Mouse (Mus musculus) adrenal gland, adult 2 months (tissue): ENCODE results near the gene 1700012P22Rik. TPM values are rescaled to one million over a fixed set of nuclear protein-coding genes. Genes with fewer than 3 reads are reported as not detected.

Experiments used
- DNase-seq: peaks from one replicate; pipeline ENCODE4 v3.0.0; 2021
- long read RNA-seq: library from polyadenylated mRNA; stranded (forward); transcript quantifications from one replicate; pipeline ENCODE4 v2.0.0, GENCODE M21; 2021
- polyA plus RNA-seq: library from polyadenylated mRNA; depleted of rRNA; stranded (reverse); fragments of >200 nt; gene quantifications from 2 replicates; pipeline ENCODE4 v1.2.3, GENCODE M21; 2012; rRNA removed
- total RNA-seq, 2 experiments: library from RNA; stranded (reverse); gene quantifications; 2 replicates each; pipeline ENCODE4 v1.2.3; 2021

The 1700012P22Rik gene
- not detected for total RNA-seq
- not detected in 2 replicates for polyA plus RNA-seq
- long read RNA-seq: 0 reads

GRCm38 (mm10) chr4:144438672-144439071, at the start of gene 1700012P22Rik:
1700012P22Rik (minus strand) TSS chr4:144438772.
- no peak for DNase-seq

GRCm38 (mm10) chr4:144468091-144468490, 29.5 kb upstream of the 1700012P22Rik start:
- DNase-seq: no peak

- no peak for DNase-seq
Measured at GRCm38 (mm10) chr4:144465206-144465605, 26.6 kb upstream of the 1700012P22Rik start.

- no peak for DNase-seq
Measured at GRCm38 (mm10) chr4:144463656-144464055, 25.1 kb upstream of the 1700012P22Rik start, which contains the start of gene Aadacl3. Aadacl3 (minus strand) TSS chr4:144463756.

- no peak for DNase-seq
Measured at GRCm38 (mm10) chr4:144453217-144453616, 14.6 kb upstream of the 1700012P22Rik start, which contains the start of gene Gm9944. Gm9944 (minus strand) TSS chr4:144453317.

- no peak for DNase-seq
Measured at GRCm38 (mm10) chr4:144448546-144448945, 10.0 kb upstream of the 1700012P22Rik start.

- DNase-seq: no peak
Measured at GRCm38 (mm10) chr4:144441582-144441981, 3.0 kb upstream of the 1700012P22Rik start.

- DNase-seq: no peak
Measured at GRCm38 (mm10) chr4:144441095-144441494, 2.5 kb upstream of the 1700012P22Rik start.

- DNase-seq: no peak
Measured at GRCm38 (mm10) chr4:144433216-144433615, 5.4 kb downstream of the 1700012P22Rik start.

GRCm38 (mm10) chr4:144430723-144431122, 7.8 kb downstream of the 1700012P22Rik start:
- no peak for DNase-seq

GRCm38 (mm10) chr4:144428868-144429267, 9.7 kb downstream of the 1700012P22Rik start:
- no peak for DNase-seq

GRCm38 (mm10) chr4:144424590-144424989, 14.0 kb downstream of the 1700012P22Rik start:
- DNase-seq: no peak

GRCm38 (mm10) chr4:144420644-144421043, 17.9 kb downstream of the 1700012P22Rik start:
- no peak for DNase-seq

GRCm38 (mm10) chr4:144408290-144408689, 30.3 kb downstream of the 1700012P22Rik start, which contains the start of gene Pramef12:
Pramef12 (minus strand) TSS chr4:144408464.
- no peak for DNase-seq

GRCm38 (mm10) chr4:144406261-144406660, 32.3 kb downstream of the 1700012P22Rik start:
- DNase-seq: no peak

- no peak for DNase-seq
Measured at GRCm38 (mm10) chr4:144404456-144405086, 34.0 kb downstream of the 1700012P22Rik start.

- no peak for DNase-seq
Measured at GRCm38 (mm10) chr4:144402712-144403111, 35.9 kb downstream of the 1700012P22Rik start.

GRCm38 (mm10) chr4:144396316-144396715, 42.3 kb downstream of the 1700012P22Rik start:
- DNase-seq: no peak

- no peak for DNase-seq
Measured at GRCm38 (mm10) chr4:144377911-144378310, 60.7 kb downstream of the 1700012P22Rik start, which contains the start of gene Pramef20. Pramef20 (minus strand) TSS chr4:144377933.
